Mouse (Mus musculus): ENCODE data around the gene Ttll7. TPM values are rescaled to one million over a fixed set of nuclear protein-coding genes. Genes with fewer than 3 reads are reported as not detected.

Ttll7 gene
- polyA plus RNA-seq, 1 experiment from 2014 or later, result 2.9 TPM

GRCm38 (mm10) chr3:147016506-147016905, 164.3 kb downstream of the Ttll7 start:
- Histone ChIP-seq H3K4me2 (no peak overlapping the region), H3K27ac (no peak overlapping the region), H3K9ac (no peak overlapping the region), H3K9me3 (no peaks in the 10 kb centered on the region), H3K4me1 (no peaks in the 10 kb centered on the region), H3K4me3 (replicated peaks) (no peak overlapping the region), H3K27me3 (replicated peaks) (no peaks in the 10 kb centered on the region), H3K36me3 (no peaks in the 10 kb centered on the region)
- WGBS, result 88% methylated on average over 6 of the region's 6 CpGs
- ATAC-seq (ENCODE audit: insufficient read depth, low FRiP score, low read depth), result no peak

- no peak overlapping the region for H3K4me2 ChIP-seq
- H3K4me1 ChIP-seq, result no peaks in the 10 kb centered on the region
- no peak overlapping the region for H3K27ac ChIP-seq
- 70% methylated on average over 5 of the region's 5 CpGs for WGBS
- H3K9ac ChIP-seq, result no peak overlapping the region
- H3K27me3 ChIP-seq (replicated peaks), result no peaks in the 10 kb centered on the region
- H3K4me3 ChIP-seq (replicated peaks), result no peak overlapping the region
- H3K36me3 ChIP-seq, result no peaks in the 10 kb centered on the region
- no peaks in the 10 kb centered on the region for H3K9me3 ChIP-seq
- no peak for ATAC-seq (ENCODE audit: insufficient read depth, low FRiP score, low read depth)
Measured at GRCm38 (mm10) chr3:147019506-147019905, 167.3 kb downstream of the Ttll7 start.

GRCm38 (mm10) chr3:147026248-147026647, 174.1 kb downstream of the Ttll7 start:
- Histone ChIP-seq H3K4me2 (no peak overlapping the region), H3K9me3 (no peaks in the 10 kb centered on the region), H3K27me3 (replicated peaks) (no peaks in the 10 kb centered on the region), H3K4me3 (replicated peaks) (no peak overlapping the region), H3K36me3 (no peaks in the 10 kb centered on the region), H3K4me1 (no peaks in the 10 kb centered on the region), H3K9ac (no peak overlapping the region), H3K27ac (no peak overlapping the region)
- no peak for ATAC-seq (ENCODE audit: insufficient read depth, low FRiP score, low read depth)
- 90% methylated on average over 5 of the region's 5 CpGs for WGBS

- Histone ChIP-seq H3K4me3 (replicated peaks) (no peak overlapping the region), H3K27me3 (replicated peaks) (no peaks in the 10 kb centered on the region), H3K36me3 (no peaks in the 10 kb centered on the region), H3K9me3 (no peaks in the 10 kb centered on the region), H3K9ac (no peak overlapping the region), H3K4me1 (no peaks in the 10 kb centered on the region), H3K4me2 (no peak overlapping the region), H3K27ac (no peak overlapping the region)
- ATAC-seq (ENCODE audit: insufficient read depth, low FRiP score, low read depth), result no peak
- 90% methylated on average over 7 of the region's 7 CpGs for WGBS
Measured at GRCm38 (mm10) chr3:147028382-147028781, 176.2 kb downstream of the Ttll7 start.

GRCm38 (mm10) chr3:147029718-147030117, 177.6 kb downstream of the Ttll7 start:
- H3K27me3 ChIP-seq (replicated peaks), result no peaks in the 10 kb centered on the region
- H3K36me3 ChIP-seq, result no peaks in the 10 kb centered on the region
- H3K9me3 ChIP-seq, result no peaks in the 10 kb centered on the region
- H3K4me1 ChIP-seq, result no peaks in the 10 kb centered on the region
- no peak overlapping the region for H3K27ac ChIP-seq
- no peak overlapping the region for H3K4me2 ChIP-seq
- ATAC-seq (ENCODE audit: insufficient read depth, low FRiP score, low read depth), result no peak; the same call in 1 of the 2 replicates
- H3K4me3 ChIP-seq (replicated peaks), result no peak overlapping the region
- 74% methylated on average over 11 of the region's 11 CpGs for WGBS
- no peak overlapping the region for H3K9ac ChIP-seq

GRCm38 (mm10) chr3:147030266-147030880, 178.2 kb downstream of the Ttll7 start:
- Histone ChIP-seq H3K27ac (no peak overlapping the region), H3K9me3 (no peaks in the 10 kb centered on the region), H3K4me2 (no peak overlapping the region), H3K4me1 (no peaks in the 10 kb centered on the region), H3K36me3 (no peaks in the 10 kb centered on the region), H3K4me3 (replicated peaks) (no peak overlapping the region), H3K9ac (no peak overlapping the region), H3K27me3 (replicated peaks) (no peaks in the 10 kb centered on the region)
- ATAC-seq (ENCODE audit: insufficient read depth, low FRiP score, low read depth), result no peak
- WGBS, result 44% methylated on average over 11 of the region's 11 CpGs

Other genes with a start within 250 kb of the Ttll7 start
- gene Dnase2b, start 236.8 kb upstream of the Ttll7 start, polyA plus RNA-seq (2015; fragmentation: Nextera tagmentation; extraction: Ambion mirVana), result 0.23 and 0.24 TPM in 2 replicates
- gene 4930503B20Rik, start 201.1 kb upstream of the Ttll7 start, polyA plus RNA-seq (2015; fragmentation: Nextera tagmentation; extraction: Ambion mirVana), result not detected in 2 replicates
- gene Samd13, start 166.8 kb upstream of the Ttll7 start, polyA plus RNA-seq (2015; fragmentation: Nextera tagmentation; extraction: Ambion mirVana), result 0.67 and 0.86 TPM in 2 replicates
- 51.5 and 56.8 TPM in 2 replicates for gene Prkacb, start 39.4 kb upstream of the Ttll7 start, polyA plus RNA-seq (2015; fragmentation: Nextera tagmentation; extraction: Ambion mirVana)